Mouse (Mus musculus): ENCODE measurements around the gene Sucla2.

- no peak for TF ChIP-seq CTCF (IDR thresholded peaks at IDR 0.05; ENCODE audit: insufficient read depth, low read length)
- no peak for TF ChIP-seq POLR2A (IDR thresholded peaks at IDR 0.05; ENCODE audit: borderline replicate concordance, extremely low read depth, low read depth, low read length)
These were observed 46.8 kb upstream of the Sucla2 start for GRCm38 (mm10) chr14:73478321-73478720.
